Mouse (Mus musculus): ENCODE measurements around the gene Polg. TPM values are rescaled to one million over a fixed set of nuclear protein-coding genes. Genes with fewer than 3 reads are reported as not detected.

Polg gene
- polyA plus RNA-seq, 1 experiment from 2014 or later: 32.1 TPM

DNA sequence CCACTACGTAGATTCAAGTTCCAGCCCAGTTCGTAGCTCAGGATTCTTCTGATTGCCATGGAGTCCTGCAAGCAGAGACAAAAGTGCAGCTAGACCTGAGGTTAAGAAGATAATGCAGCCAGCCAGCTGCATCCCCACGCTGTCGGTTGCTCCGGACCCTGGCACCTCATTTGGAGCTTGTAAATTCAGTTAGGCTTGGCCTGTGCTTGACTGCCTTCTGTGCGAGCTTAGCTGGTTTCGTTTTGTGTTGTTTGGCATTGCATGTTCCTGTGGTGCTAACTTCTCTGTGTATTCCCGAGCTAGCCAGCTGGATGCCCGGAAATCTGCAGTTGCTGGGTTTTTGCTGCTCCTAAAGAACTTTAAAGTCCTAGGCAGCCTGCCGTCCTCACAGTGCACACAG lies 40.4 kb downstream of the Polg start:
- Histone ChIP-seq H3K9me3 (ENCODE audit: control insufficient read depth, low read length) (no peaks in the 10 kb centered on the region), H3K4me3 (ENCODE audit: low read depth, low read length) (no peak overlapping the region), H3K27ac (replicated peaks; ENCODE audit: low read depth, low read length) (no peak overlapping the region), H3K4me1 (ENCODE audit: control insufficient read depth, insufficient read depth, low read length) (no peaks in the 10 kb centered on the region), H3K4me2 (ENCODE audit: low read depth, severe bottlenecking) (no peak overlapping the region), H3K36me3 (ENCODE audit: control insufficient read depth, insufficient read depth, low read length) (no peaks in the 10 kb centered on the region), H3K27me3 (ENCODE audit: control insufficient read depth, insufficient read depth, low read length) (no peaks in the 10 kb centered on the region), H3K9ac (ENCODE audit: low read length) (no peak overlapping the region)
- DNase-seq (ENCODE audit: low spot score): no peak
- no peak for ATAC-seq (ENCODE audit: insufficient number of reproducible peaks, low FRiP score, low TSS enrichment, low read depth)
- WGBS: 86% methylated on average over 10 of the region's 10 CpGs

DNA sequence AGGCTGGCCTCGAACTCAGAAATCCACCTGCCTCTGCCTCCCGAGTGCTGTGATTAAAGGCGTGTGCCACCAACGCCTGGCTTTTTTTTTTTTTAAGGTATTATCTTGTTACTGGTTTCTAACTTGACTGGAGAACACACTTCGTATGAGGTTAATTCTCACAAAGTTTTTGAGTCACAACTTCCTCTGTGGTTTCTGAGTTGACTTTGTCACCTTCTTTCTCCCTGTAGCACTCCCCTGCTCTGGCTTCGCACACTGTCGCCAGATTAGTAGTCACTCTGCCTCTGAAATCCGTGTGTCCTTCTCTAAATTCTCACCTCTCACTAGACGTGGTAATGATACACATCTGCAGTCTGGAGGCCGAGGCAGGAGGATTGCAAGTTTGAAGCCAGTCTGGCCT lies 43.3 kb downstream of the Polg start:
- no peak overlapping the region for H3K4me3 ChIP-seq (ENCODE audit: low read depth, low read length)
- no peak overlapping the region for H3K4me2 ChIP-seq (ENCODE audit: low read depth, severe bottlenecking)
- no peak overlapping the region for H3K27ac ChIP-seq (replicated peaks; ENCODE audit: low read depth, low read length)
- H3K27me3 ChIP-seq (ENCODE audit: control insufficient read depth, insufficient read depth, low read length): no peaks in the 10 kb centered on the region
- 92% methylated on average over 10 of the region's 10 CpGs for WGBS
- ATAC-seq (ENCODE audit: insufficient number of reproducible peaks, low FRiP score, low TSS enrichment, low read depth) (no peak), DNase-seq (ENCODE audit: low spot score) (no peak)
- no peak overlapping the region for H3K9ac ChIP-seq (ENCODE audit: low read length)
- H3K36me3 ChIP-seq (ENCODE audit: control insufficient read depth, insufficient read depth, low read length): no peaks in the 10 kb centered on the region
- H3K9me3 ChIP-seq (ENCODE audit: control insufficient read depth, low read length): no peaks in the 10 kb centered on the region
- H3K4me1 ChIP-seq (ENCODE audit: control insufficient read depth, insufficient read depth, low read length): no peaks in the 10 kb centered on the region

DNA sequence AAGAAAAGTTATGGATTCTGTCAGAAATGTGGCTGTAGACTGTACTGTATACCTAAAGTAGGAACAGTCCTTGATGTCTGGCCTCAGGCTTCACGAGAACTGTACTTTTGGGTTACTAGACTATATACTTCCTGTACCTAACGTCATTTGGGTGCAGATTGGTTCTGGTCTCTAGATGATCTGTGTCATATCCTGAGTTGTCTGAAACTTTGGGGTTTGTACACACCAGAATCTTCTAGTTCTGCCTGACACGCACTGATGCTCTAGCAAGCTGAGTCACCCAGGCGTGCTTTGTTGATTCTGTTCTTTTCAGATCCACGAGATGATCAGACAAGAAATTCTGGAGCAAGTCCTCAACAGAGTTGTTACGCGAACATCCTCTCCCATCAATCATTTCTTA lies 46.2 kb downstream of the Polg start:
- no peak overlapping the region for H3K4me3 ChIP-seq (ENCODE audit: low read depth, low read length)
- WGBS: 94% methylated on average over 7 of the region's 7 CpGs
- H3K9me3 ChIP-seq (ENCODE audit: control insufficient read depth, low read length): no peaks in the 10 kb centered on the region
- no peak overlapping the region for H3K9ac ChIP-seq (ENCODE audit: low read length)
- no peaks in the 10 kb centered on the region for H3K36me3 ChIP-seq (ENCODE audit: control insufficient read depth, insufficient read depth, low read length)
- DNase-seq (ENCODE audit: low spot score): no peak
- H3K4me1 ChIP-seq (ENCODE audit: control insufficient read depth, insufficient read depth, low read length): 0 out of 2 replicates have a peak, but pooled peaks cover 1% of the 10 kb centered on the region
- H3K4me2 ChIP-seq (ENCODE audit: low read depth, severe bottlenecking): no peak overlapping the region
- H3K27me3 ChIP-seq (ENCODE audit: control insufficient read depth, insufficient read depth, low read length): no peaks in the 10 kb centered on the region
- H3K27ac ChIP-seq (replicated peaks; ENCODE audit: low read depth, low read length): no peak overlapping the region
- ATAC-seq (ENCODE audit: insufficient number of reproducible peaks, low FRiP score, low TSS enrichment, low read depth): no peak

DNA sequence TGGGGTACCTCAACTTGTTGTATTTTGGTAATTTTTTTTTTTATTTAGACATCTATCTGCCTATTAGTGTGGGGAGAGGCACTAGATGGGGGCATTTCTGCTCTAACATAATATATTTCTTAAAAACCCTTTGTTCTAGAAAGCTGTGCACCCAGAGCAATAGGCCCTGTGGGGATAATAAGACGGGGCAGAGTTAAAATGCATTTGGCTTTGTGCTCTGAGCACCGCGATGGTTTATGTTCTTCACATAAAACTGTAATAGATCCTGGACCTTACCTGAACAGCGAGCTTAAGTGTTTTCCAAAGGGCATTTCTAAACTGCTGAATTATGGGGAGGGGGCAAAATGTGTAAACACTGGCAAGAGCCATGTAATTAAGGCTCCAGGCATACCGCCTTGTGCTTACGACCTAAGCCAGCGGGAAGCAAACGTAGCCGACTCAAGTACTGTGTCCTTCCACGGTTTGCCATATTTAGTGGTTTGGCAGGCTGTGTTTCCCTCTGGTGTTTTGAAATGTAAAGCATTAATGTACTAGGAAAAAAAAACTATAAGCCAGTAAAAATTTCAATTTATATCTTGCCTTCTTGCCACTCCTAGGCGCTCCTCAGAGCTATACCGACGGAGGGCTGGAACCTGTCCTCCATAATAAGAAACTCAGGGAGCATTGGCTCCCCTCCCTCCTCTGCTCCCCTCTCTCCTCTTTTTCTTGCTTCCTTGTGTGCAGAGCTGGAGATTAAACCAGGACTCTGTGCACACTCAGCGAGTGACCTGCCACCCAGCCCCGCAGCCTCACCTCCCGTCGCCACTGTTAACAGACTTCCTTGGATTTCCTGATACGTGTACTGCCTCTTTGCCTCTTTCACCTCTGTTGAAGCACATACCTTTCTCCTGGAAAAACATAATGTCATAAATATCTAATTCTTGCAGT lies 51.5 kb downstream of the Polg start:
- DNase-seq (ENCODE audit: low spot score) (peak; percentile 26), ATAC-seq (ENCODE audit: insufficient number of reproducible peaks, low FRiP score, low TSS enrichment, low read depth) (no peak)
- Histone ChIP-seq H3K4me2 (ENCODE audit: low read depth, severe bottlenecking) (no peak overlapping the region), H3K4me3 (ENCODE audit: low read depth, low read length) (no peak overlapping the region), H3K27ac (replicated peaks; ENCODE audit: low read depth, low read length) (peak overlapping the region; percentile 42; the same call in 1 of the 2 replicates), H3K36me3 (ENCODE audit: control insufficient read depth, insufficient read depth, low read length) (no peaks in the 10 kb centered on the region; the same call in 1 of the 2 replicates), H3K9ac (ENCODE audit: low read length) (no peak overlapping the region), H3K9me3 (ENCODE audit: control insufficient read depth, low read length) (no peaks in the 10 kb centered on the region), H3K4me1 (ENCODE audit: control insufficient read depth, insufficient read depth, low read length) (0 out of 2 replicates have a peak, but pooled peaks cover 3% of the 10 kb centered on the region), H3K27me3 (ENCODE audit: control insufficient read depth, insufficient read depth, low read length) (no peaks in the 10 kb centered on the region)
- 62% methylated on average over 18 of the region's 18 CpGs for WGBS

DNA sequence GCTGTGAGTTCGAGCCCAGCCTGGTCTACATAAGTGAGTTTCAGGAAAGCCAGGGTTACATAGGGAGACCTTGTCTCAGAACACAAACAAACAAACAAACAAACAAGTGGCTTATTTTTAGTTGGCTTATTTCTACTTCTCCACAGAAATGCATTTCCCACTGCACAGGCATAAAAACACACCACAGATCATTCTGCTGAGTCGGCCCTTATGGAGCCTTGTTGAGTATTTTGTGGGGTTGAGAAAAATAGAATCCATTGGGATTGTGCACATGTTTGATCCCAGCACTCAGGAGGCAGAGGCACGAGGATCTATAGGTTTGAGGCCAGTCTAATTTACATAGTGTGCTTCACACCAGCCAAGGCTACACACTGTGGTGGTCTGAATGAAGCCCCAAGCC lies 65.9 kb downstream of the Polg start:
- ATAC-seq (ENCODE audit: insufficient number of reproducible peaks, low FRiP score, low TSS enrichment, low read depth) (no peak), DNase-seq (ENCODE audit: low spot score) (no peak)
- H3K27me3 ChIP-seq (ENCODE audit: control insufficient read depth, insufficient read depth, low read length): no peaks in the 10 kb centered on the region
- no peaks in the 10 kb centered on the region for H3K4me1 ChIP-seq (ENCODE audit: control insufficient read depth, insufficient read depth, low read length)
- H3K4me2 ChIP-seq (ENCODE audit: low read depth, severe bottlenecking): no peak overlapping the region
- H3K27ac ChIP-seq (replicated peaks; ENCODE audit: low read depth, low read length): no peak overlapping the region
- 90% methylated on average over 3 of the region's 3 CpGs for WGBS
- H3K4me3 ChIP-seq (ENCODE audit: low read depth, low read length): no peak overlapping the region
- H3K9me3 ChIP-seq (ENCODE audit: control insufficient read depth, low read length): no peaks in the 10 kb centered on the region
- no peaks in the 10 kb centered on the region for H3K36me3 ChIP-seq (ENCODE audit: control insufficient read depth, insufficient read depth, low read length)
- no peak overlapping the region for H3K9ac ChIP-seq (ENCODE audit: low read length)

DNA sequence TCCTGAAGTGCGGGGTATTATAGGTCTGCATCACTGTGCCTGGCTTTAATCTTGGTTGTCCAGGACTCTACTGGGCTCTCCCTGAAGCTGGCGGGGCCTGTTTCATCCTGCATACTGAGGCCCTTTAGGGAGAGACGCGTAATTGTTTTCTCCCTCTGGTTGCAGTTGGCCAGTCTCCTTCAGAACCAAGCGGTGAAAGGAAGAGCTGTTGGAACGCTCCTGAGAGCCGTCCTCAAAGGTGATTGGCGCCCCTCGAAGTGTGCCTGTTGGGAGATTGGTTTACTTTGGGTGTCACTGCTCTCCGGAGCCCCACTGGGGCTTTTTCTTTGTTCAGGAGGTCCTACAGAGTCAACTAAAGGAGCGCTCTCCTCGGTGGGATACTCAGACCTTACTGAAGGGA lies 67.2 kb downstream of the Polg start:
- Histone ChIP-seq H3K9me3 (ENCODE audit: control insufficient read depth, low read length) (no peaks in the 10 kb centered on the region), H3K9ac (ENCODE audit: low read length) (no peak overlapping the region), H3K36me3 (ENCODE audit: control insufficient read depth, insufficient read depth, low read length) (no peaks in the 10 kb centered on the region), H3K4me2 (ENCODE audit: low read depth, severe bottlenecking) (no peak overlapping the region), H3K27ac (replicated peaks; ENCODE audit: low read depth, low read length) (no peak overlapping the region), H3K4me3 (ENCODE audit: low read depth, low read length) (no peak overlapping the region), H3K27me3 (ENCODE audit: control insufficient read depth, insufficient read depth, low read length) (no peaks in the 10 kb centered on the region), H3K4me1 (ENCODE audit: control insufficient read depth, insufficient read depth, low read length) (no peaks in the 10 kb centered on the region)
- ATAC-seq (ENCODE audit: insufficient number of reproducible peaks, low FRiP score, low TSS enrichment, low read depth) (no peak), DNase-seq (ENCODE audit: low spot score) (no peak)
- WGBS: 84% methylated on average over 12 of the region's 12 CpGs

DNA sequence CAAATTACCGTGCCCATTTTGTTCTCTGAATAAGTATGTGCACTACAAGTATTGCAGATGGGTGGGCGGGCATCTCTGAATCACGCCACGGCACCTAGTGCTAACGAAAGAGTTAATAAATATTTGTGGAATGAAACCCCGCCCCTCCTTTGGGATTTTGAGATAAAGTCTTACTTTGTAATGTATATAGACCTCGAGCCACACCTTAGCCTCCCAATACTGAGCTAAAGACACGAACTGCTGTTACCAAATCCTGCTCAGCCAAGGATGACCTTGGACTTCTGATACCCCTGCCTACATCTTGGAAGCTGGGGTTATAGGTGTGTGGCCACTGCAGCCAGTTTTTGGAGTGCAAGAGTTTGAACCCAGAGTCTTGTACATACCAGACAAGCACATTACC lies 67.7 kb downstream of the Polg start:
- Histone ChIP-seq H3K27ac (replicated peaks; ENCODE audit: low read depth, low read length) (no peak overlapping the region), H3K4me1 (ENCODE audit: control insufficient read depth, insufficient read depth, low read length) (no peaks in the 10 kb centered on the region), H3K27me3 (ENCODE audit: control insufficient read depth, insufficient read depth, low read length) (no peaks in the 10 kb centered on the region), H3K9ac (ENCODE audit: low read length) (no peak overlapping the region), H3K4me3 (ENCODE audit: low read depth, low read length) (no peak overlapping the region), H3K9me3 (ENCODE audit: control insufficient read depth, low read length) (no peaks in the 10 kb centered on the region), H3K36me3 (ENCODE audit: control insufficient read depth, insufficient read depth, low read length) (no peaks in the 10 kb centered on the region), H3K4me2 (ENCODE audit: low read depth, severe bottlenecking) (no peak overlapping the region)
- ATAC-seq (ENCODE audit: insufficient number of reproducible peaks, low FRiP score, low TSS enrichment, low read depth) (no peak), DNase-seq (ENCODE audit: low spot score) (no peak)
- 85% methylated on average over 8 of the region's 8 CpGs for WGBS

DNA sequence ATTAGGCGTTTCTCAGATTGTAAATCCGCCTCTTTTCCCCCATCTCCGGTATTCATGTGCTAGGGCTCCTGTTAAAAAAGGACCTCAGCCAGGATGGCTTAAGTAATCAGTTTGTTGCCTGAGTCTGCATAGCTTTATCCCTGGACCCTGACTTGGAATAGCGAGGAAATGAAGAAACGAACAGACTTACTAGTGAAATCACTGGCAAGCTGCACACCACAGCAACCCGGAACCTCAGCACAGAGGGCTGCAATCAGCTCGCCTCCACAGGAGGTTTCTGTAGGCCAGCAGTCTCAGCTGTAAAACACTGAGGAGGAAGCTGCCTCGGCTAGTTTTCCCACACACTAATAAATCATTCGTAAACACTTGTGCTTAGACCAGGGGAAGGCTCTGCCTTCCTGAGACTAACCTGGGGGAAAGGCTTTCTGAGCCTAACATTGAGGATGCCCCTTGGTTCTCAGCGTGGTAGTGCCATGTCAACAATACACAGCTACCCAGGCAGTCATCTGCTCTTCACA lies 68.7 kb downstream of the Polg start:
- DNase-seq (ENCODE audit: low spot score): no peak
- Histone ChIP-seq H3K4me1 (ENCODE audit: control insufficient read depth, insufficient read depth, low read length) (no peaks in the 10 kb centered on the region; the same call in 1 of the 2 replicates), H3K4me3 (ENCODE audit: low read depth, low read length) (no peak overlapping the region), H3K27ac (replicated peaks; ENCODE audit: low read depth, low read length) (no peak overlapping the region), H3K9ac (ENCODE audit: low read length) (no peak overlapping the region), H3K27me3 (ENCODE audit: control insufficient read depth, insufficient read depth, low read length) (no peaks in the 10 kb centered on the region), H3K4me2 (ENCODE audit: low read depth, severe bottlenecking) (no peak overlapping the region), H3K9me3 (ENCODE audit: control insufficient read depth, low read length) (no peaks in the 10 kb centered on the region), H3K36me3 (ENCODE audit: control insufficient read depth, insufficient read depth, low read length) (no peaks in the 10 kb centered on the region)
- 51% methylated on average over 10 of the region's 10 CpGs for WGBS
- ATAC-seq (ENCODE audit: insufficient number of reproducible peaks, low FRiP score, low TSS enrichment, low read depth): no peak

All from limb, embryonic 11.5 days (tissue).